ENCODE assay signal across 18 mouse cellular contexts in genomic region chr7:142493535-142493934, GRCm38 (mm10). TPM values are rescaled to one million over a fixed set of nuclear protein-coding genes. Genes with fewer than 3 reads are reported as not detected.
DNase-seq lines count a peak whose midpoint lies in the region; ATAC-seq and TF ChIP-seq lines count a peak whose summit lies in the region.
"Had no signal": no experiment of that assay in that cellular context is flagged by ENCODE, and none has a peak within 500 bp of the region (broad histone marks: within the 10 kb centered on the region; RNA-seq: fewer than 3 reads in every experiment).

No protein-coding gene starts in this region.

- H3K27me3 ChIP-seq in lung, embryonic 14.5 days (ENCODE audit: insufficient read depth, low read length): no peaks in the 10 kb centered on the region
- no peaks in the 10 kb centered on the region for H3K27me3 ChIP-seq in limb, embryonic 12.5 days
- H3K27me3 ChIP-seq in kidney, embryonic 15.5 days: no peaks in the 10 kb centered on the region
- H3K27me3 ChIP-seq: lung, embryonic 15.5 days had no signal

- peak; percentile 85 for DNase-seq in gastrocnemius, adult 2 months
- no peak for DNase-seq in gastrocnemius, postnatal 4 days (ENCODE audit: low spot score in 2 of 2)
- DNase-seq in lung, embryonic 14.5 days: peak; percentile 66
- DNase-seq in lung, postnatal 25 days (ENCODE audit: low spot score): no peak
- no peak for DNase-seq in left cerebral cortex, postnatal 10 days (ENCODE audit: extremely low spot score in 1 of 2, low spot score in 2 of 2)
- DNase-seq: adrenal gland, adult 8-10 months; heart, postnatal 14 days; kidney, adult 18-20 months; right cerebral cortex, postnatal 4 days had no signal

- 0 out of 2 replicates have a peak, but pooled peaks have one; percentile 11 for ATAC-seq in lung, embryonic 14.5 days (ENCODE audit: insufficient read depth)
- ATAC-seq in limb, embryonic 12.5 days (ENCODE audit: insufficient number of reproducible peaks, insufficient read depth, low FRiP score, low TSS enrichment, low read depth): no peak
- no peak for ATAC-seq in erythroblast, adult 5-6 weeks (replicated peaks; ENCODE audit: low FRiP score, poor library complexity, severe bottlenecking)
- no peak for ATAC-seq in kidney, embryonic 15.5 days (replicated peaks; ENCODE audit: low FRiP score)

- TF ChIP-seq CTCF in gastrocnemius, adult 2 months (IDR thresholded peaks at IDR 0.05): no peak
- TF ChIP-seq CTCF in lung, embryonic 14.5 days (IDR thresholded peaks at IDR 0.05; ENCODE audit: low read depth): no peak

- 47% methylated on average over 8 of the region's 8 CpGs for WGBS in lung, embryonic 14.5 days
- WGBS in limb, embryonic 12.5 days: 41% methylated on average over 8 of the region's 8 CpGs
- WGBS in kidney, embryonic 15.5 days: 75% methylated on average over 8 of the region's 8 CpGs

- H3K9ac ChIP-seq in lung, embryonic 14.5 days: peak overlapping the region; percentile 4; the same call in 1 of the 2 replicates
- H3K9ac ChIP-seq in limb, embryonic 12.5 days (replicated peaks): no peak overlapping the region
- no peak overlapping the region for H3K9ac ChIP-seq in kidney, embryonic 15.5 days
- H3K9ac ChIP-seq: lung, embryonic 15.5 days had no signal

- peaks cover 50% of the 10 kb centered on the region for H3K36me3 ChIP-seq in lung, embryonic 14.5 days (ENCODE audit: insufficient read depth)
- H3K36me3 ChIP-seq in limb, embryonic 12.5 days: peaks cover 37% of the 10 kb centered on the region
- peaks cover 74% of the 10 kb centered on the region for H3K36me3 ChIP-seq in kidney, embryonic 15.5 days

- intact Hi-C loops in gastrocnemius, adult 2 months (cut with DNase I): no loop called here
- intact Hi-C loops in left cerebral cortex, postnatal 10 days (cut with DNase I): no loop called here

- H3K4me2 ChIP-seq in lung, embryonic 14.5 days: no peak overlapping the region
- H3K4me2 ChIP-seq in limb, embryonic 12.5 days: no peak overlapping the region
- no peak overlapping the region for H3K4me2 ChIP-seq in kidney, embryonic 15.5 days
- H3K4me2 ChIP-seq: lung, embryonic 15.5 days had no signal

- H3K27ac ChIP-seq in gastrocnemius, adult 2 months: peak overlapping the region; percentile 98
- H3K27ac ChIP-seq in lung, embryonic 14.5 days (ENCODE audit: low read depth): no peak overlapping the region; the same call in 1 of the 2 replicates
- H3K27ac ChIP-seq in limb, embryonic 12.5 days: peak overlapping the region; percentile 77
- H3K27ac ChIP-seq in kidney, embryonic 15.5 days: no peak overlapping the region
- H3K27ac ChIP-seq: lung, embryonic 15.5 days; midbrain, embryonic 10.5 days had no signal

- no peaks in the 10 kb centered on the region for H3K9me3 ChIP-seq in lung, embryonic 14.5 days (ENCODE audit: low read depth, low read length)
- no peaks in the 10 kb centered on the region for H3K9me3 ChIP-seq in limb, embryonic 12.5 days
- no peaks in the 10 kb centered on the region for H3K9me3 ChIP-seq in kidney, embryonic 15.5 days (replicated peaks)
- H3K9me3 ChIP-seq: lung, embryonic 15.5 days; midbrain, embryonic 10.5 days had no signal

- no peaks in the 10 kb centered on the region for H3K4me1 ChIP-seq in lung, embryonic 14.5 days (ENCODE audit: insufficient read depth)
- peaks cover 19% of the 10 kb centered on the region for H3K4me1 ChIP-seq in limb, embryonic 12.5 days (replicated peaks)
- 0 out of 2 replicates have a peak, but pooled peaks cover 1% of the 10 kb centered on the region for H3K4me1 ChIP-seq in kidney, embryonic 15.5 days
- H3K4me1 ChIP-seq: lung, embryonic 15.5 days had no signal

- H3K4me3 ChIP-seq in gastrocnemius, adult 2 months: peak overlapping the region; percentile 74
- no peak overlapping the region for H3K4me3 ChIP-seq in lung, embryonic 14.5 days (ENCODE audit: low read depth, low read length)
- no peak overlapping the region for H3K4me3 ChIP-seq in limb, embryonic 12.5 days (replicated peaks)
- H3K4me3 ChIP-seq in kidney, embryonic 15.5 days (replicated peaks): no peak overlapping the region
- H3K4me3 ChIP-seq: lung, embryonic 15.5 days; midbrain, embryonic 10.5 days had no signal

RNA-seq across cellular contexts. Expression of gene Tnnt3, which starts 5.1 kb away (rescaled TPM):
- over 10,000 TPM; 28,899 to 38,022 TPM for total RNA-seq in gastrocnemius, adult 2 months (2021)
- total RNA-seq in gastrocnemius, postnatal 4 days (2021): over 10,000 TPM in 1 of 2 experiments, 1,000 to 10,000 TPM in 1; 9,881 to 10,830 TPM
- 1.5 and 2.5 TPM in 2 replicates for polyA plus RNA-seq in lung, embryonic 14.5 days (2014; fragmentation: Nextera tagmentation; extraction: Ambion mirVana)
- polyA plus RNA-seq in limb, embryonic 12.5 days (2016; fragmentation: Nextera tagmentation; extraction: Ambion mirVana): 14.3 and 17.3 TPM in 2 replicates
- not detected in 2 replicates for total RNA-seq in erythroblast, adult 5-6 weeks (2015; ENCODE audit: low replicate concordance)
- total RNA-seq in erythroblast, adult 5-6 weeks (2017; ENCODE audit: low replicate concordance): 2.0 TPM in 1 of 2 replicates, not detected in the other
- not detected for total RNA-seq in left cerebral cortex, postnatal 10 days (2021)
- polyA plus RNA-seq in kidney, embryonic 15.5 days (2015; fragmentation: Nextera tagmentation; extraction: Ambion mirVana): 23.5 and 46.2 TPM in 2 replicates
- total RNA-seq: left cerebral cortex, postnatal 25 days had no signal
- polyA plus RNA-seq: testis, adult 2 months had no signal

RNA-seq across cellular contexts. Expression of gene Lsp1, which starts 32.9 kb away (rescaled TPM):
- total RNA-seq in gastrocnemius, adult 2 months (2021): 10 to 100 TPM; 25.8 to 47.3 TPM
- 10 to 100 TPM; 26.3 to 28.7 TPM for total RNA-seq in gastrocnemius, postnatal 4 days (2021)
- 98.0 and 99.6 TPM in 2 replicates for polyA plus RNA-seq in lung, embryonic 14.5 days (2014; fragmentation: Nextera tagmentation; extraction: Ambion mirVana)
- polyA plus RNA-seq in limb, embryonic 12.5 days (2016; fragmentation: Nextera tagmentation; extraction: Ambion mirVana): 30.2 and 30.3 TPM in 2 replicates
- 119 and 155 TPM in 2 replicates for total RNA-seq in erythroblast, adult 5-6 weeks (2015; ENCODE audit: low replicate concordance)
- total RNA-seq in erythroblast, adult 5-6 weeks (2017; ENCODE audit: low replicate concordance): 98.7 and 120 TPM in 2 replicates
- 1 to 10 TPM; 5.2 to 8.1 TPM for total RNA-seq in left cerebral cortex, postnatal 10 days (2021)
- polyA plus RNA-seq in kidney, embryonic 15.5 days (2015; fragmentation: Nextera tagmentation; extraction: Ambion mirVana): 115 and 139 TPM in 2 replicates

RNA-seq across cellular contexts. Expression of gene Mrpl23, which starts 39.0 kb away (rescaled TPM):
- 1 to 10 TPM in 1 of 2 experiments, under 1 TPM in 1; 0.89 to 1.4 TPM for total RNA-seq in gastrocnemius, adult 2 months (2021)
- 1 to 10 TPM; 6.3 to 9.4 TPM for total RNA-seq in gastrocnemius, postnatal 4 days (2021)
- polyA plus RNA-seq in lung, embryonic 14.5 days (2014; fragmentation: Nextera tagmentation; extraction: Ambion mirVana): 20.3 and 31.0 TPM in 2 replicates
- polyA plus RNA-seq in limb, embryonic 12.5 days (2016; fragmentation: Nextera tagmentation; extraction: Ambion mirVana): 29.4 and 33.3 TPM in 2 replicates
- not detected in 2 replicates for total RNA-seq in erythroblast, adult 5-6 weeks (2015; ENCODE audit: low replicate concordance)
- 3.7 and 8.1 TPM in 2 replicates for total RNA-seq in erythroblast, adult 5-6 weeks (2017; ENCODE audit: low replicate concordance)
- total RNA-seq in left cerebral cortex, postnatal 10 days (2021): 1 to 10 TPM; 4.8 to 7.2 TPM
- 25.8 and 26.8 TPM in 2 replicates for polyA plus RNA-seq in kidney, embryonic 15.5 days (2015; fragmentation: Nextera tagmentation; extraction: Ambion mirVana)

RNA-seq across cellular contexts. Expression of gene Tnni2, which starts 51.9 kb away (rescaled TPM):
- total RNA-seq in gastrocnemius, adult 2 months (2021): over 10,000 TPM; 15,929 to 19,962 TPM
- 1,000 to 10,000 TPM; 7,757 to 8,026 TPM for total RNA-seq in gastrocnemius, postnatal 4 days (2021)
- 0.86 and 1.6 TPM in 2 replicates for polyA plus RNA-seq in lung, embryonic 14.5 days (2014; fragmentation: Nextera tagmentation; extraction: Ambion mirVana)
- polyA plus RNA-seq in limb, embryonic 12.5 days (2016; fragmentation: Nextera tagmentation; extraction: Ambion mirVana): 14.4 and 15.3 TPM in 2 replicates
- total RNA-seq in erythroblast, adult 5-6 weeks (2015; ENCODE audit: low replicate concordance): 19.6 TPM in 1 of 2 replicates, not detected in the other
- 2.0 and 6.4 TPM in 2 replicates for total RNA-seq in erythroblast, adult 5-6 weeks (2017; ENCODE audit: low replicate concordance)
- under 1 TPM in 1 of 2 experiments, not detected in 1; 0.83 TPM for total RNA-seq in left cerebral cortex, postnatal 10 days (2021)
- polyA plus RNA-seq in kidney, embryonic 15.5 days (2015; fragmentation: Nextera tagmentation; extraction: Ambion mirVana): 19.0 and 45.8 TPM in 2 replicates
- total RNA-seq: left cerebral cortex, postnatal 25 days had no signal
- polyA plus RNA-seq: testis, adult 2 months had no signal

RNA-seq across cellular contexts. Expression of gene Syt8, which starts 58.9 kb away (rescaled TPM):
- total RNA-seq in gastrocnemius, adult 2 months (2021): not detected
- total RNA-seq in gastrocnemius, postnatal 4 days (2021): not detected
- not detected in 2 replicates for polyA plus RNA-seq in lung, embryonic 14.5 days (2014; fragmentation: Nextera tagmentation; extraction: Ambion mirVana)
- polyA plus RNA-seq in limb, embryonic 12.5 days (2016; fragmentation: Nextera tagmentation; extraction: Ambion mirVana): 0.60 TPM in 1 of 2 replicates, not detected in the other
- total RNA-seq in erythroblast, adult 5-6 weeks (2015; ENCODE audit: low replicate concordance): not detected in 2 replicates
- total RNA-seq in erythroblast, adult 5-6 weeks (2017; ENCODE audit: low replicate concordance): not detected in 2 replicates
- not detected for total RNA-seq in left cerebral cortex, postnatal 10 days (2021)
- polyA plus RNA-seq in kidney, embryonic 15.5 days (2015; fragmentation: Nextera tagmentation; extraction: Ambion mirVana): 0.62 and 1.3 TPM in 2 replicates
- total RNA-seq: gastrocnemius, adult 8-10 months; heart, postnatal 14 days; left cerebral cortex, postnatal 25 days had no signal
- polyA plus RNA-seq: forebrain, embryonic 11.5 days; midbrain, embryonic 10.5 days had no signal

Comparison
In these comparisons a context has a peak if more than half of its experiments do, and no peak if none do; other contexts are left out.
1. DNase-seq: peak in gastrocnemius, adult 2 months (single experiment) and lung, embryonic 14.5 days (single experiment); none in gastrocnemius, postnatal 4 days (0 of 2), lung, postnatal 25 days (single experiment) and left cerebral cortex, postnatal 10 days (0 of 2).
2. H3K27ac ChIP-seq: peak in gastrocnemius, adult 2 months (single experiment) and limb, embryonic 12.5 days (single experiment); none in lung, embryonic 14.5 days (single experiment) and kidney, embryonic 15.5 days (single experiment).
3. RNA of gene Tnnt3, which starts 5.1 kb away (total RNA-seq): 28,899 to 38,022 TPM in gastrocnemius, adult 2 months and 9,881 to 10,830 TPM in gastrocnemius, postnatal 4 days; not detected in left cerebral cortex, postnatal 10 days and 2.0 TPM in erythroblast, adult 5-6 weeks; every median in the first group is over 1,000 times any median in the second.